Mouse (Mus musculus) liver, embryonic 18 days (tissue): ENCODE measurements around the gene 4930550C14Rik. TPM values are rescaled to one million over a fixed set of nuclear protein-coding genes. Genes with fewer than 3 reads are reported as not detected.

Experiments
- polyA plus RNA-seq: library from polyadenylated mRNA; depleted of rRNA; stranded (reverse); fragments of >200 nt; gene quantifications from 2 replicates; pipeline ENCODE4 v1.2.3, GENCODE M21; 2012; rRNA removed

The 4930550C14Rik gene
- 0.14 and 0.19 TPM in 2 replicates for polyA plus RNA-seq

DNA sequence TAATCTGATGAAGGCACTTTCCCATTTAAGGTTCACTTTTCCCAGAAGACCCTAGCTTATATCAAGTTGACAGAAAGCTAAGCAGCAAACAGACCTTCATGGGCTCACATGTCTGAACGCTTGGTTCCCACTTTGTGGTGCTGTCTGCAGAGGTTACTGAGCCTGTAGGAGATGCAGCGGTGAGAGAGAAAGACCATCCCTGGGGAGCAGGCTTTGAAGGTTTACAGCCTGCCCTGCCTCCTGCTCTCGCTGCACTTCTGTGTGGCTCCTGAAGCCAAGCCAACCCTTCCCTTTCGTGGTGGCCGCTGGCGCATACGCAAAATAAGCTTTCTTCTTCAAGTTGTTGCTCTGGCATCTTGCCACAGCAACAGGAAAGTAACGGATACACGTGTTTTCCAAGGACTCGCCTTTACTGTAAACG is at the start of gene 4930550C14Rik:
4930550C14Rik (plus strand) TSS at position 35 of the 421 bp plus-strand sequence.

DNA sequence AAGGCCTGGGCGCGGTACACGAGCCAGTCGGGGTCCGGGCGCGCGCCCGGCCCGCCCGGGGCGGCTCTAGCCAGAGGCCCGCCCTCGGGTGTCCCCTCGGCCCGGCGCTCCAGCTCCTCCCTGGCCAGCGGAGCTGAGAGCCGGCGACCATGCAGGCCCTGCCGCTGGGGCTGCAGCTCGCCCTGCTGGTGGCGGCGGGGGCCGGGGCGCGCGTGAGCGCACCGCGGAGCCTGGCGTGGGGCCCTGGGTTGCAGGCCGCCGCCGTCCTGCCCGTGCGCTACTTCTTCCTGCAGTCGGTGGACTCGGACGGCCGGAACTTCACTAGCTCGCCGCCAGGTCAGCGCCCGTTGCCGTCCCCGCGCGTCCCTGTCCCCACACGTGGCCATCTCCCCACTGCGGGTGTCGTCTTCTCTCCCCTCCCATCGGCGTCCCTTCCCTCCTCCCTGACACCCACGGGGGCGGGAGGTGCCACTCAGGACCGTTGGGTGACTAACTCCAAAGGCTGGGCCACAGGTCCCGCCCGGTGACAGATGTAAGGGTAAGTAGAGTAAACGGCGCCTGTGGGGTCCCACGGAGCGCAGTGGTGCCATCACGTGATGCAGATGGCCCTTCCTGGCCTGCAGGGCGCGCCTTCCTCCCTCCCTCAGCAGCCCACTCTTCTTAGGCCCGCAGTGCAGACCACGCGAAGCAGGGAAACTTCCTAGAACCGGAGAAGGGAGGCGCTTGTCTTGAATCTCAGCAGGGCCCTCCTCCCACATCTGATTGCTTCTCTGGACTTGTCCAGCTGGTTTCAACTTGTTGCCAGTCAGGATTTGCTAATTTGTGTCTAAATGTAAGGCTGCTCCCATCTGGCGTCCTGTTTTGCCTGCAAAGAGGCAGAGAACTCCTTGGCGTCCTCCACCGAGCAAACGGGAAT is 17.9 kb upstream of the 4930550C14Rik start, which contains the start of gene Kdelc2:
Kdelc2 (plus strand) TSS at position 75 of the 916 bp plus-strand sequence.

Other genes with a start within 250 kb of the 4930550C14Rik start
- 5.5 and 5.6 TPM in 2 replicates for gene Ddx10, start 154.3 kb upstream of the 4930550C14Rik start, polyA plus RNA-seq
- gene Exph5, start 100.7 kb upstream of the 4930550C14Rik start, polyA plus RNA-seq = 0.30 and 0.32 TPM in 2 replicates
- 2.2 and 2.3 TPM in 2 replicates for gene Kdelc2, start 18.3 kb upstream of the 4930550C14Rik start, polyA plus RNA-seq
- 1.6 TPM in 2 replicates for gene Atm, start 134.4 kb downstream of the 4930550C14Rik start, polyA plus RNA-seq
- 3.4 and 3.8 TPM in 2 replicates for gene Npat, start 134.7 kb downstream of the 4930550C14Rik start, polyA plus RNA-seq
- 337 and 351 TPM in 2 replicates for gene Acat1, start 208.1 kb downstream of the 4930550C14Rik start, polyA plus RNA-seq